Mouse (Mus musculus): ENCODE data around the gene Fam3c. TPM values are rescaled to one million over a fixed set of nuclear protein-coding genes. Genes with fewer than 3 reads are reported as not detected.
A peak's percentile ranks its signal among the peaks of the same experiment; 100 is the strongest.

The Fam3c gene
- total and polyA plus RNA-seq, 3 experiments = 28.2 to 396 (median 30.7) TPM

DNA sequence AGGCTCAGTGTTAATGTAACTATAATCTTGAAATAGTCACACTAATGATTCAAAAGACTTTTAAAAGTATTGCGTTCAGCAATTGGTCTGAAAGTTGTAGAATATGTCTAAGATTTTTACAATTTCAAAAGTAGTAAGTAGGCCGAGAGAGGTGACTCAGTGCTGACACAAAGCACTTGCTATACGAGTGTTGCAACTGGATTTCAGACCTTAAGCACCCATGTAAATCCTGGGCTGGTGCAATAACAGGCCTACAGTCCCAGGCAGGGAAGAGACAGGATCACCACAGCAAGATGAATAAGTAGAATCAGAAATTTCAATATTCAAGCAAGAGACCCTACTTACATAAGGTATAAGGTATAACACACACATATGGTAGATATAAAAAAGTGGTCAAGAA, 78.1 kb downstream of the Fam3c start:
- Histone ChIP-seq H3K4me1 (ENCODE audit: control insufficient read depth in 1 of 2, insufficient read depth in 2 of 2, low read length in 2 of 2) (no peaks in the 10 kb centered on the region), H3K79me2 (ENCODE audit: control insufficient read depth, insufficient read depth, low read length, poor library complexity) (no peaks in the 10 kb centered on the region), H3K9me3 (replicated peaks; ENCODE audit: insufficient read depth, low read length) (no peaks in the 10 kb centered on the region), H3K4me3 (ENCODE audit: control insufficient read depth in 1 of 2, insufficient read depth in 1 of 2, low read depth in 2 of 2, low read length in 2 of 2) (no peak overlapping the region), H3K27ac (ENCODE audit: control insufficient read depth, low read depth, low read length) (no peak overlapping the region), H3K27me3 (ENCODE audit: control insufficient read depth in 1 of 2, insufficient read depth in 2 of 2, low read length in 2 of 2) (peaks cover 0 to 3% of the 10 kb centered on the region in 2 experiments; a peak in 2 of 4 replicates), H3K9ac (ENCODE audit: control insufficient read depth, low read depth, low read length, poor library complexity, severe bottlenecking) (no peak overlapping the region), H3K36me3 (ENCODE audit: control insufficient read depth in 1 of 2, insufficient read depth in 2 of 2, low read length in 2 of 2) (no peaks in the 10 kb centered on the region)
- TF ChIP-seq MYC (IDR thresholded peaks at IDR 0.05; ENCODE audit: low read depth, low read length) = no peak
- no peak for TF ChIP-seq CTCF (IDR thresholded peaks at IDR 0.05 in 2 of 3, conservative IDR thresholded peaks at IDR 0.05 in 1 of 3; ENCODE audit: control insufficient read depth in 1 of 3, insufficient read depth in 1 of 3, low read depth in 2 of 3, low read length in 3 of 3, poor library complexity in 1 of 3, severe bottlenecking in 1 of 3)
- no peak for TF ChIP-seq TAL1 (IDR thresholded peaks at IDR 0.05; ENCODE audit: low read length)
- no peak for TF ChIP-seq POLR2A (IDR thresholded peaks at IDR 0.05; ENCODE audit: control insufficient read depth in 1 of 2, insufficient read depth in 1 of 2, low read depth in 1 of 2, low read length in 2 of 2, poor library complexity in 1 of 2)
- no peak for TF ChIP-seq TCF12 (IDR thresholded peaks at IDR 0.05; ENCODE audit: low read depth, low read length)
- no peak for TF ChIP-seq MAZ (IDR thresholded peaks at IDR 0.05; ENCODE audit: low read depth, low read length)
- no peak for TF ChIP-seq MXI1 (IDR thresholded peaks at IDR 0.05; ENCODE audit: low read depth, low read length)
- DNase-seq (ENCODE audit: low read depth, low spot score) = no peak

DNA sequence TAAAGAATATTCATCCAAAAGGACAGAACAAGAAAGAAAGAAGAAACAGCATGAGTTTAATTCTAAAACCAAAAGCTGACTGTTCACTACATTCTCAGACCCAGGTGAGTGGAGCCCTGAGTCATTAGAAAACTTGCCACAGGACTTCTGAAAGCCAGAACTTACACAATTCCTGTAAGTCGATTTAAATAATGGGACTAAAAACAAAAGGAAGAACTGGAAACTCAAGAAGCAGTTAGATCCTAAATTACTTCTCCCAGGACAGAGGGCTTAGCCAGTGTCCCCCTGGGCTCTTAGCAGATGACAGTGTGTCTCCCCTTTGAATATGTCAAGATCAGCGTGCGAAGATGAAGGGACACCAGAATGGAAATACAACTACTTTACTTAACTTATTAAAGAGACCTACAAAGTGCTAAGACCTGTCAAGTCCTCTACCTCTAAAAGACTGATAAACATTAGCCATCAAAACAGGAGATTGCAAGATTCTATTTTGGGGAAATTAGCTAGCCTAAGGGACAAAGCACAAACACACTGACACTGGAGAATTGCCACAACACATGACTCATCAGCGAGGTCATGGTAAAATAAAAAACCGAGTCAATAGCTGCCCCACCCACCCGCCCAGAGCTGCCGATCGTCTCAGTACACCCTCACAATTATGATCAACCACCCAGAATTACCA, 86.1 kb downstream of the Fam3c start:
- H3K9me3 ChIP-seq (replicated peaks; ENCODE audit: insufficient read depth, low read length) = no peaks in the 10 kb centered on the region
- peak; percentile 19 for DNase-seq (ENCODE audit: low read depth, low spot score)
- H3K36me3 ChIP-seq (ENCODE audit: control insufficient read depth in 1 of 2, insufficient read depth in 2 of 2, low read length in 2 of 2) = no peaks in the 10 kb centered on the region; a peak in 1 of 4 replicates
- no peaks in the 10 kb centered on the region; a peak in 2 of 4 replicates for H3K27me3 ChIP-seq (ENCODE audit: control insufficient read depth in 1 of 2, insufficient read depth in 2 of 2, low read length in 2 of 2)
- H3K27ac ChIP-seq (ENCODE audit: control insufficient read depth, low read depth, low read length) = no peak overlapping the region
- H3K4me3 ChIP-seq (ENCODE audit: control insufficient read depth in 1 of 2, insufficient read depth in 1 of 2, low read depth in 2 of 2, low read length in 2 of 2) = no peak overlapping the region
- TF ChIP-seq GABPA (IDR thresholded peaks at IDR 0.05; ENCODE audit: low read depth, low read length) = no peak
- TF ChIP-seq MEF2A (IDR thresholded peaks at IDR 0.05; ENCODE audit: extremely low read depth, insufficient replicate concordance, low read depth, low read length, poor library complexity, severe bottlenecking) = no peak
- H3K9ac ChIP-seq (ENCODE audit: control insufficient read depth, low read depth, low read length, poor library complexity, severe bottlenecking) = no peak overlapping the region
- no peaks in the 10 kb centered on the region for H3K79me2 ChIP-seq (ENCODE audit: control insufficient read depth, insufficient read depth, low read length, poor library complexity)
- H3K4me1 ChIP-seq (ENCODE audit: control insufficient read depth in 1 of 2, insufficient read depth in 2 of 2, low read length in 2 of 2) = no peaks in the 10 kb centered on the region

DNA sequence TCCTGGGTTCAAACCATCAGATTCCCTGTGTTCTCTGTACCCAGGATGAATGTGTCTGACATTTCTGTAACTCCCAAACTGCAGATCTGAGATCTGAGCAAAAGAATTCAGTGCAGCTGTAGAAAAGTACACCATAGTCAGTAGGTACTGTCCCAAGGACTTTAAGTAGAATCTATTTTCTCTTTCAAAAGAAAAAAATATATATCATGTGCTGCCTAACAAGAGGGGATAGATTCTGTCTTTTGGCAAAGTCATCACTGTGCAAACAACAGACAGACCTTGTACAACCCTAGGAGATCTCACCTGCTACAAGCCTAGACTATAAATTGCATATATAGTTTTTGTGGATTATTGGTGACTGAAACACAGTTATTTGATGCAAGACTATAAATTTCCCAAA, 87.4 kb downstream of the Fam3c start:
- Histone ChIP-seq H3K4me3 (ENCODE audit: control insufficient read depth in 1 of 2, insufficient read depth in 1 of 2, low read depth in 2 of 2, low read length in 2 of 2) (no peak overlapping the region), H3K4me1 (ENCODE audit: control insufficient read depth in 1 of 2, insufficient read depth in 2 of 2, low read length in 2 of 2) (no peaks in the 10 kb centered on the region), H3K9ac (ENCODE audit: control insufficient read depth, low read depth, low read length, poor library complexity, severe bottlenecking) (no peak overlapping the region), H3K27me3 (ENCODE audit: control insufficient read depth in 1 of 2, insufficient read depth in 2 of 2, low read length in 2 of 2) (no peaks in the 10 kb centered on the region; a peak in 2 of 4 replicates), H3K9me3 (replicated peaks; ENCODE audit: insufficient read depth, low read length) (no peaks in the 10 kb centered on the region), H3K36me3 (ENCODE audit: control insufficient read depth in 1 of 2, insufficient read depth in 2 of 2, low read length in 2 of 2) (no peaks in the 10 kb centered on the region; a peak in 1 of 4 replicates), H3K27ac (ENCODE audit: control insufficient read depth, low read depth, low read length) (no peak overlapping the region), H3K79me2 (ENCODE audit: control insufficient read depth, insufficient read depth, low read length, poor library complexity) (no peaks in the 10 kb centered on the region)
- TF ChIP-seq BHLHE40 (IDR thresholded peaks at IDR 0.05; ENCODE audit: borderline replicate concordance, low read depth, low read length) (no peak), HCFC1 (IDR thresholded peaks at IDR 0.05; ENCODE audit: low read depth, low read length) (no peak), ETS1 (IDR thresholded peaks at IDR 0.05; ENCODE audit: low read depth, low read length) (no peak), USF2 (IDR thresholded peaks at IDR 0.05; ENCODE audit: borderline replicate concordance in 1 of 2, insufficient read depth in 1 of 2, low read depth in 1 of 2, low read length in 2 of 2) (no peak), ZC3H11A (IDR thresholded peaks at IDR 0.05; ENCODE audit: low read depth, low read length) (no peak), GABPA (IDR thresholded peaks at IDR 0.05; ENCODE audit: low read depth, low read length) (no peak), MYB (IDR thresholded peaks at IDR 0.05; ENCODE audit: low read depth, low read length) (no peak), MAZ (IDR thresholded peaks at IDR 0.05; ENCODE audit: low read depth, low read length) (no peak), RAD21 (IDR thresholded peaks at IDR 0.05; ENCODE audit: low read depth, low read length) (no peak), USF1 (IDR thresholded peaks at IDR 0.05; ENCODE audit: low read depth, low read length) (no peak), ZKSCAN1 (IDR thresholded peaks at IDR 0.05; ENCODE audit: low read depth, low read length) (no peak), JUND (IDR thresholded peaks at IDR 0.05; ENCODE audit: low read depth, low read length) (no peak), EP300 (IDR thresholded peaks at IDR 0.05; ENCODE audit: low read depth in 1 of 2, low read length in 2 of 2) (no peak), POLR2AphosphoS5 (IDR thresholded peaks at IDR 0.05; ENCODE audit: borderline replicate concordance, low read depth, low read length) (no peak)
- no peak for DNase-seq (ENCODE audit: low read depth, low spot score)

Data from MEL (cell line).